In the genomic region with DNA sequence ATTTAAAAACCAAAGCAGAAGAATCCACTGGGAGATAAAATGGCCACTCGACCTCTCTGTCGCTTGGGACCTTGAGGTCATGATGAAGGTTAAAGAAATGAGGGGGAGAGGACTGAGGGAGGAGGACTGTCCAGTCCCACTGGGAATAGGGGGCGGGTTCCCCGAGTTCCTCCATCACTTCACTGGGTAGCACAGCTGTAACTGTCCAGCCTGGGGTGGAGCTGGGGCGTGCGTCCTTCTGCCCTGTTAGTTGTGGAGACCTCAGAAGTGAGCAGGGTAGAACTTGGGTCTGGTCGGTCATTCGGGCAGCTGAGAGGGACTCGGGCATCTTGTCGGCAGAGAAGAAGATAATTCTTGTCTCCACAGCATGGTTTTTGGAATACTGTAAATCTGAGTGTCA, we compare ENCODE assay signal across 8 mouse cellular contexts. TPM values are rescaled to one million over a fixed set of nuclear protein-coding genes. Genes with fewer than 3 reads are reported as not detected.
A peak's percentile ranks its signal among the peaks of the same experiment; 100 is the strongest.
DNase-seq lines count a peak whose midpoint lies in the region; ATAC-seq and TF ChIP-seq lines count a peak whose summit lies in the region.
"Had no signal": no experiment of that assay in that cellular context is flagged by ENCODE, and none has a peak within 500 bp of the region (broad histone marks: within the 10 kb centered on the region; RNA-seq: fewer than 3 reads in every experiment).

No protein-coding gene starts in this region.

- no peak overlapping the region for H3K27ac ChIP-seq in lung, postnatal 0 days (ENCODE audit: low read length)
- no peak overlapping the region for H3K27ac ChIP-seq in forebrain, embryonic 14.5 days (ENCODE audit: low read depth, low read length)
- H3K27ac ChIP-seq in limb, embryonic 11.5 days (replicated peaks; ENCODE audit: low read depth, low read length) = peak overlapping the region; percentile 37; the same call in 1 of the 2 replicates

- DNase-seq in lung, postnatal 0 days (ENCODE audit: low spot score) = no peak
- DNase-seq in lung, postnatal 4 days = no peak
- DNase-seq in forebrain, embryonic 14.5 days (ENCODE audit: low spot score) = no peak
- no peak for DNase-seq in limb, embryonic 11.5 days (ENCODE audit: low spot score)
- peak; percentile 54 for DNase-seq in splenic B cell, adult 2 months (ENCODE audit: low read depth, low spot score)
- no peak for DNase-seq in layer of hippocampus, postnatal 25 days (ENCODE audit: extremely low spot score in 1 of 2, low spot score in 1 of 2)
- no peak for DNase-seq in urinary bladder, adult 18-20 months (ENCODE audit: low spot score in 2 of 2)

- no peaks in the 10 kb centered on the region for H3K27me3 ChIP-seq in lung, postnatal 0 days (replicated peaks; ENCODE audit: insufficient read depth, low read length)
- H3K27me3 ChIP-seq in forebrain, embryonic 14.5 days (replicated peaks; ENCODE audit: control insufficient read depth, insufficient read depth, low read length) = no peaks in the 10 kb centered on the region
- no peaks in the 10 kb centered on the region for H3K27me3 ChIP-seq in limb, embryonic 11.5 days (ENCODE audit: control insufficient read depth, insufficient read depth, low read length)
- H3K27me3 ChIP-seq in splenic B cell, adult 2 months (ENCODE audit: control insufficient read depth, insufficient read depth, low read length, poor library complexity, severe bottlenecking) = no peaks in the 10 kb centered on the region

- WGBS in lung, postnatal 0 days = 23% methylated on average over 10 of the region's 10 CpGs
- WGBS in forebrain, embryonic 14.5 days = 31% methylated on average over 10 of the region's 10 CpGs
- 32% methylated on average over 10 of the region's 10 CpGs for WGBS in limb, embryonic 11.5 days

- no peak for TF ChIP-seq CTCF in lung, postnatal 0 days (IDR thresholded peaks at IDR 0.05)

- H3K9ac ChIP-seq in lung, postnatal 0 days (replicated peaks; ENCODE audit: low read depth) = 0 out of 2 replicates have a peak overlapping the region, but pooled peaks have one; percentile 20
- peak overlapping the region; percentile 74 for H3K9ac ChIP-seq in forebrain, embryonic 14.5 days (ENCODE audit: low read length)
- peak overlapping the region; percentile 62 for H3K9ac ChIP-seq in limb, embryonic 11.5 days (ENCODE audit: low read length)

- no peak for TF ChIP-seq EP300 in lung, postnatal 0 days (IDR thresholded peaks at IDR 0.05)

- no peak for ATAC-seq in lung, postnatal 0 days
- ATAC-seq in forebrain, embryonic 14.5 days = 0 out of 2 replicates have a peak, but pooled peaks have one; percentile 2
- ATAC-seq in limb, embryonic 11.5 days (ENCODE audit: insufficient number of reproducible peaks, low FRiP score, low TSS enrichment, low read depth) = no peak

- peak overlapping the region; percentile 51 for H3K4me3 ChIP-seq in lung, postnatal 0 days (ENCODE audit: low read depth, low read length)
- peak overlapping the region; percentile 54 for H3K4me3 ChIP-seq in forebrain, embryonic 14.5 days (ENCODE audit: low read depth, low read length)
- H3K4me3 ChIP-seq in limb, embryonic 11.5 days (ENCODE audit: low read depth, low read length) = peak overlapping the region; percentile 55

- no peaks in the 10 kb centered on the region for H3K4me1 ChIP-seq in lung, postnatal 0 days (ENCODE audit: insufficient read depth, low read depth, low read length)
- no peaks in the 10 kb centered on the region for H3K4me1 ChIP-seq in forebrain, embryonic 14.5 days (ENCODE audit: control insufficient read depth, insufficient read depth, low read length)
- H3K4me1 ChIP-seq in limb, embryonic 11.5 days (ENCODE audit: control insufficient read depth, insufficient read depth, low read length) = no peaks in the 10 kb centered on the region

- peak overlapping the region; percentile 61 for H3K4me2 ChIP-seq in lung, postnatal 0 days (replicated peaks; ENCODE audit: low read depth, low read length)
- H3K4me2 ChIP-seq in forebrain, embryonic 14.5 days (ENCODE audit: low read length) = peak overlapping the region; percentile 77
- H3K4me2 ChIP-seq in limb, embryonic 11.5 days (ENCODE audit: low read depth, severe bottlenecking) = peak overlapping the region; percentile 55

- no peaks in the 10 kb centered on the region for H3K9me3 ChIP-seq in lung, postnatal 0 days (ENCODE audit: low read length)
- no peaks in the 10 kb centered on the region for H3K9me3 ChIP-seq in forebrain, embryonic 14.5 days (replicated peaks; ENCODE audit: control insufficient read depth, low read length)
- no peaks in the 10 kb centered on the region for H3K9me3 ChIP-seq in limb, embryonic 11.5 days (ENCODE audit: control insufficient read depth, low read length)

- no peaks in the 10 kb centered on the region for H3K36me3 ChIP-seq in lung, postnatal 0 days (ENCODE audit: insufficient read depth, low read length)
- no peaks in the 10 kb centered on the region for H3K36me3 ChIP-seq in forebrain, embryonic 14.5 days (ENCODE audit: control insufficient read depth, insufficient read depth, low read length)
- H3K36me3 ChIP-seq in limb, embryonic 11.5 days (ENCODE audit: control insufficient read depth, insufficient read depth, low read length) = no peaks in the 10 kb centered on the region
- H3K36me3 ChIP-seq in splenic B cell, adult 2 months (ENCODE audit: control insufficient read depth, insufficient read depth, low read length, poor library complexity, severe bottlenecking) = peaks cover 54% of the 10 kb centered on the region

RNA-seq across cellular contexts. Expression of gene H2-Eb1, which starts 3.6 kb away (rescaled TPM):
- 11.9 and 12.6 TPM in 2 replicates for polyA plus RNA-seq in lung, postnatal 0 days (2015; fragmentation: Nextera tagmentation; extraction: Ambion mirVana)
- polyA plus RNA-seq in forebrain, embryonic 14.5 days (2014; fragmentation: Nextera tagmentation; extraction: Ambion mirVana) = 0.85 and 1.4 TPM in 2 replicates
- polyA plus RNA-seq in limb, embryonic 11.5 days (2014; fragmentation: Nextera tagmentation; extraction: Ambion mirVana) = 1.1 and 2.1 TPM in 2 replicates
- total RNA-seq in layer of hippocampus, postnatal 25 days (2021) = 1 to 10 TPM; 1.0 to 1.6 TPM

RNA-seq across cellular contexts. Expression of gene H2-Eb2, which starts 16.2 kb away (rescaled TPM):
- polyA plus RNA-seq in lung, postnatal 0 days (2015; fragmentation: Nextera tagmentation; extraction: Ambion mirVana) = not detected in 2 replicates
- not detected in 2 replicates for polyA plus RNA-seq in forebrain, embryonic 14.5 days (2014; fragmentation: Nextera tagmentation; extraction: Ambion mirVana)
- polyA plus RNA-seq in limb, embryonic 11.5 days (2014; fragmentation: Nextera tagmentation; extraction: Ambion mirVana) = 0.07 and 0.10 TPM in 2 replicates
- total RNA-seq in layer of hippocampus, postnatal 25 days (2021) = not detected
- total RNA-seq: adrenal gland, postnatal 4 days had no signal

RNA-seq across cellular contexts. Expression of gene H2-Aa, which starts 21.6 kb away (rescaled TPM):
- 15.8 and 20.6 TPM in 2 replicates for polyA plus RNA-seq in lung, postnatal 0 days (2015; fragmentation: Nextera tagmentation; extraction: Ambion mirVana)
- polyA plus RNA-seq in forebrain, embryonic 14.5 days (2014; fragmentation: Nextera tagmentation; extraction: Ambion mirVana) = 0.25 and 0.27 TPM in 2 replicates
- not detected in 2 replicates for polyA plus RNA-seq in limb, embryonic 11.5 days (2014; fragmentation: Nextera tagmentation; extraction: Ambion mirVana)
- total RNA-seq in layer of hippocampus, postnatal 25 days (2021) = 1 to 10 TPM; 1.1 to 1.3 TPM

RNA-seq across cellular contexts. Expression of gene Btnl2, which starts 45.4 kb away (rescaled TPM):
- 0.07 TPM in 1 of 2 replicates, not detected in the other for polyA plus RNA-seq in lung, postnatal 0 days (2015; fragmentation: Nextera tagmentation; extraction: Ambion mirVana)
- not detected in 2 replicates for polyA plus RNA-seq in forebrain, embryonic 14.5 days (2014; fragmentation: Nextera tagmentation; extraction: Ambion mirVana)
- not detected in 2 replicates for polyA plus RNA-seq in limb, embryonic 11.5 days (2014; fragmentation: Nextera tagmentation; extraction: Ambion mirVana)
- 1 to 10 TPM in 1 of 2 experiments, under 1 TPM in 1; 0.86 to 1.1 TPM for total RNA-seq in layer of hippocampus, postnatal 25 days (2021)

RNA-seq across cellular contexts. Expression of gene H2-Ab1, which starts 51.7 kb away (rescaled TPM):
- 17.8 and 19.2 TPM in 2 replicates for polyA plus RNA-seq in lung, postnatal 0 days (2015; fragmentation: Nextera tagmentation; extraction: Ambion mirVana)
- polyA plus RNA-seq in forebrain, embryonic 14.5 days (2014; fragmentation: Nextera tagmentation; extraction: Ambion mirVana) = 1.4 and 2.1 TPM in 2 replicates
- polyA plus RNA-seq in limb, embryonic 11.5 days (2014; fragmentation: Nextera tagmentation; extraction: Ambion mirVana) = 3.7 and 4.5 TPM in 2 replicates
- total RNA-seq in layer of hippocampus, postnatal 25 days (2021) = 1 to 10 TPM; 1.0 to 1.7 TPM

Comparison
In these comparisons a context has a peak if more than half of its experiments do, and no peak if none do; other contexts are left out.
1. H3K9ac ChIP-seq: peak in every context shown above with its lines; median percentile 74 in forebrain, embryonic 14.5 days; 62 in limb, embryonic 11.5 days; 20 in lung, postnatal 0 days.
2. RNA of gene H2-Aa, which starts 21.6 kb away (polyA plus RNA-seq): 15.8 to 20.6 TPM in lung, postnatal 0 days; 0.25 to 0.27 TPM in forebrain, embryonic 14.5 days and not detected in limb, embryonic 11.5 days; every median in the first group is over 10 times any median in the second.
3. Peak in every context shown above with its lines, with median percentiles within 50 percentile points of each other: H3K4me2 ChIP-seq and H3K4me3 ChIP-seq.